Mouse (Mus musculus): Measurements from ENCODE around the gene Ptma.
"Not testable (repeated sequence)": the region's sequence is repeated elsewhere in the genome, so short reads cannot be mapped to it uniquely, and the experiment has no call there.

Ptma gene

GRCm38 (mm10) chr1:86539583-86539982, 13.1 kb downstream of the Ptma start:
- not testable (repeated sequence) for DNase-seq (ENCODE audit: low read depth, low spot score)

DNA sequence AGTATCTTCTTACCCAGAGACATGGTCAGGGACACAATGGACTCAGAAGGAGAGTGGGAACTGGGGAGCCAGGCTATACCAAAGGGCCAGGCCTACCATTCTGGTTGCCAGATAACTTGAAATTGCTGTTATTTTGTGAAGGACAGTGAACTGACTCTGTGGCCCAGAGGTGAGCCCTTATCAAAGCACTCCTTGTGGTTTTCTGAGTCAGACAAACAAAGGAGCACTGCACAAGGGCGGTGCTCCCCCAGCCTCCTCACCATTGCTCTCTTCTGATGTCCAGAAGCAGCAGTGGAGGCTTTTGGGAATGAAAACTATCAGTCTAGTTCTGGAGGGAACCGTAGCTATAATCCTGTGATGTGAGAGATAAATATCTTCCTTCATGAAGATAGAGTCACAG, 16.1 kb downstream of the Ptma start:
- no peak for DNase-seq (ENCODE audit: low read depth, low spot score)

GRCm38 (mm10) chr1:86546797-86547196, 20.3 kb downstream of the Ptma start:
- DNase-seq (ENCODE audit: low read depth, low spot score) = no peak

- DNase-seq (ENCODE audit: low read depth, low spot score) = no peak
Observed at GRCm38 (mm10) chr1:86551299-86551698, 24.8 kb downstream of the Ptma start.

- no peak for DNase-seq (ENCODE audit: low read depth, low spot score)
Observed at GRCm38 (mm10) chr1:86551877-86552276, 25.4 kb downstream of the Ptma start.

GRCm38 (mm10) chr1:86555665-86556064, 29.1 kb downstream of the Ptma start:
- no peak for DNase-seq (ENCODE audit: low read depth, low spot score)

- peak; percentile 95 for DNase-seq (ENCODE audit: low read depth, low spot score)
Observed at GRCm38 (mm10) chr1:86557872-86558271, 31.3 kb downstream of the Ptma start.

GRCm38 (mm10) chr1:86559232-86559631, 32.7 kb downstream of the Ptma start:
- DNase-seq (ENCODE audit: low read depth, low spot score) = no peak

DNA sequence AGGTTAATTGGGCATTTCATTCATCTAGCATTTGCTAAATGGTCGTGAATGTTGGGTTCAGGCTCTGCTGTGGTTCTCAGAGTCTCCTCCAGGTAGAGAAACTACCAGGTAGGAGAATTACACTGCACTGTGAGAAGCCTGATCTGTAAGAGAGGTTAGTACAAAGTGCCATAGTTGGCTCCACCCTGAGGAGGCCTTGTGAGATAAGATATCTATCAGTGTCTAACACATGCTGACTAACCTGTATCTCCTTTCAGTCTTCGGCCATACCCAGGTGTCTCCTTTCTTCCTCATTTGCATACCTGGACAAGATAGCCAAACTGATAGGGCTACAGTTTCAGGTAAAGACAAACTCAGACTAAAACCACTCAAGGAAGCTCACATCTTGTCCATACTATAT, 36.1 kb downstream of the Ptma start:
- DNase-seq (ENCODE audit: low read depth, low spot score) = no peak

DNA sequence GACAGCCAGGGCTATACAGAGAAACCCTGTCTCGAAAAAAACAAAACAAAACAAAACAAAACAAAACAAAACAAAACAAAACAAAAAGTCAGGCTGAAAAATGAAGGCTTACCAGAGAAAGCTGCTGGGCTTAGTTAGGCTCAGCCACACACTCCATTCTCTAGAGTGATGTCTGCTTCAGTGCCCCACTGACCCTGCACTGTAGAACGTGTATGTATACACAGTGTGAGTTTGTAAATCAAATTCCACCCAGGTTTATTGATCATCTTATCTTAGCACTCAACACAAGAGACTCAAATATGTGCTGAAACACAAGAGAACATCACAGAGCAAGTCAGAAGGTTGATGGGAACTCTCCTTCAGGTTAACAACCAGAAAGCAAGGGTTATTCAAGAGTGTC, 41.9 kb downstream of the Ptma start:
- no peak for DNase-seq (ENCODE audit: low read depth, low spot score)

DNA sequence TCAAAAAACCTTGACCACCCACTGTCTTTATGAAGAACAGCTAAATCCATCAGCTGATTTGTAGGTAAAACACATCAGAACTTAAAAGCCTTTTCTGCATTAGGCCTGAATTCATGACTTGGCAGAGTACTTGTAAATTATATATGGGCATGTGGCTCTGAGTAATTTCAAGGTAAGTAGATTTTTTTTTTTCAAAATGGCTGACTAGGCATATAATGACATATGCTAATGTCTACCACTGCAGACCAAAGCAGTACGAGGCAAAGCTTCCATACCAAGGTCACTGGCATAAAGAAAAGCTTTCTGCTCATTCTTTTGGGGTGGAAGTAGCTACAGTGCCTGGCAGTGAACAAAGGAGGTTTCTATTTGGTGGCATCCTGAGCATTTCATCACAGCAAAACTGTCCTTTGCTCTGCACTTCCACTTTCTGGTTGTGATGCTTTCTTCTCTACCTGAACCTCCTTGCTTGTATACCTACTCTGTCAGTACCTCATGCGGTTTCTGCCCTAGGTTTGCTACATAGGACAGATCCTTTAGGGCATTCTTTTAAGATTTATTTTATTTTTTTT, 42.9 kb downstream of the Ptma start:
- DNase-seq (ENCODE audit: low read depth, low spot score) = no peak

- DNase-seq (ENCODE audit: low read depth, low spot score) = no peak
Observed at GRCm38 (mm10) chr1:86571381-86571780, 44.9 kb downstream of the Ptma start.

DNA sequence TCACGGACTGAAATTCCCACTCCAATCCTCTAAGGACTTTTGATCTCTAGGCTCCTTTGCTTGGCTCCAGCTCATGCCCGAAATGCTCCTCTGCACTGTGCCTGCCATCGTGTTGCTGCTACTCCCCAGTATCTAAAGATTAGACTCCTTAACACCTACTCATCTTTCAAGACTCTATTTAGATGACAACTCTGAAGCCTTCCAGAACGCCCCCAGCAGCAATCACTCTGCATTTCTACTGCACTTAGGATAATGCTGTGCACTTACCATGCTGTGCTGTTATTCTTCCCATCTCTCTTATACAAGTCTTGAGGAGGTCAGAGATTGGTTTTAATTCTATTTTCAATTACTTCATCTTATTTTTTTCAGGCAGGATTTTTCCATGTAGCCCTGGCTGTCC, 45.4 kb downstream of the Ptma start:
- DNase-seq (ENCODE audit: low read depth, low spot score) = no peak
